Mouse (Mus musculus): ENCODE data around the gene Chaf1a.

GRCm38 (mm10) chr17:56003000-56003399 lies 37.2 kb upstream of the Chaf1a start:
- TF ChIP-seq POLR2A (IDR thresholded peaks at IDR 0.05; ENCODE audit: borderline replicate concordance, control insufficient read depth, low read depth, low read length) (no peak), CTCF (IDR thresholded peaks at IDR 0.05; ENCODE audit: control insufficient read depth, insufficient read depth, low read length) (no peak)
